Mouse (Mus musculus) layer of hippocampus, postnatal 14 days (tissue): Measurements from ENCODE around the gene H2al1d. TPM values are rescaled to one million over a fixed set of nuclear protein-coding genes. Genes with fewer than 3 reads are reported as not detected.

Source experiments
- total RNA-seq, 2 experiments: library from RNA; stranded (reverse); gene quantifications; 2 replicates each; pipeline ENCODE4 v1.2.3; 2021

H2al1d gene
- total RNA-seq, 2 experiments from 2014 or later, result not detected

Other genes with a start within 250 kb of the H2al1d start
- gene H2al1a, start 9.6 kb upstream of the H2al1d start, total RNA-seq, result not detected
- not detected for gene H2al1b, start 6.4 kb upstream of the H2al1d start, total RNA-seq
- not detected for gene H2al1c, start 3.2 kb upstream of the H2al1d start, total RNA-seq
- gene H2al1e, start 3.1 kb downstream of the H2al1d start, total RNA-seq, result not detected
- not detected for gene H2al1f, start 6.3 kb downstream of the H2al1d start, total RNA-seq
- not detected for gene H2al1g, start 9.4 kb downstream of the H2al1d start, total RNA-seq
- not detected for gene H2al1h, start 12.7 kb downstream of the H2al1d start, total RNA-seq
- gene H2al1i, start 15.8 kb downstream of the H2al1d start, total RNA-seq, result not detected
- gene H2al1j, start 19.0 kb downstream of the H2al1d start, total RNA-seq, result not detected